Mouse (Mus musculus) left cerebral cortex, postnatal 4 days (tissue): Measurements from ENCODE around the gene Slc27a5. TPM values are rescaled to one million over a fixed set of nuclear protein-coding genes. Genes with fewer than 3 reads are reported as not detected.

Experiments used
- total RNA-seq, 2 experiments: library from RNA; stranded (reverse); gene quantifications; 2 replicates each; pipeline ENCODE4 v1.2.3; 2021

Gene Slc27a5
- total RNA-seq, 2 experiments from 2014 or later, result 0.32 to 0.36 TPM

Other genes with a start within 250 kb of the Slc27a5 start
- gene Zscan18, start 194.6 kb downstream of the Slc27a5 start, total RNA-seq, result 10 to 100 TPM; 28.0 to 32.9 TPM
- gene Zfp329, start 179.3 kb downstream of the Slc27a5 start, total RNA-seq, result 10 to 100 TPM; 25.9 to 26.3 TPM
- gene Zfp110, start 163.4 kb downstream of the Slc27a5 start, total RNA-seq, result 10 to 100 TPM; 20.7 to 22.7 TPM
- gene Zfp128, start 117.0 kb downstream of the Slc27a5 start, total RNA-seq, result 10 to 100 TPM in 1 of 2 experiments, 1 to 10 TPM in 1; 9.9 to 10.2 TPM
- 10 to 100 TPM; 13.1 to 13.7 TPM for gene Zscan22, start 100.4 kb downstream of the Slc27a5 start, total RNA-seq
- gene Rps5, start 75.9 kb downstream of the Slc27a5 start, total RNA-seq, result 100 to 1,000 TPM; 784 to 787 TPM
- gene Rnf225, start 70.8 kb downstream of the Slc27a5 start, total RNA-seq, result 1 to 10 TPM; 1.2 to 1.6 TPM
- gene Zfp324, start 32.4 kb downstream of the Slc27a5 start, total RNA-seq, result 10 to 100 TPM; 17.5 to 17.8 TPM
- gene Zfp446, start 20.3 kb downstream of the Slc27a5 start, total RNA-seq, result 1 to 10 TPM; 8.6 to 9.0 TPM
- gene Trim28, start 922 bp upstream of the Slc27a5 start, total RNA-seq, result 100 to 1,000 TPM; 412 to 415 TPM
- gene Zbtb45, start 11.8 kb upstream of the Slc27a5 start, total RNA-seq, result 10 to 100 TPM; 35.1 to 36.6 TPM
- gene Chmp2a, start 36.6 kb upstream of the Slc27a5 start, total RNA-seq, result 100 to 1,000 TPM; 120 to 122 TPM
- gene Ube2m, start 40.1 kb upstream of the Slc27a5 start, total RNA-seq, result 100 to 1,000 TPM; 198 to 213 TPM
- 10 to 100 TPM; 13.7 to 17.3 TPM for gene Mzf1, start 56.6 kb upstream of the Slc27a5 start, total RNA-seq
- under 1 TPM; 0.06 to 0.08 TPM for gene Vmn1r85, start 97.0 kb upstream of the Slc27a5 start, total RNA-seq
- not detected for gene Vmn1r86, start 121.7 kb upstream of the Slc27a5 start, total RNA-seq
- gene Vmn1r87, start 142.0 kb upstream of the Slc27a5 start, total RNA-seq, result not detected
- gene Vmn1r88, start 161.4 kb upstream of the Slc27a5 start, total RNA-seq, result under 1 TPM; 0.16 to 0.22 TPM
- gene Vmn1r89, start 214.8 kb upstream of the Slc27a5 start, total RNA-seq, result not detected